Mouse (Mus musculus): ENCODE results near the gene Nucks1. TPM values are rescaled to one million over a fixed set of nuclear protein-coding genes. Genes with fewer than 3 reads are reported as not detected.
"Not testable (repeated sequence)": the region's sequence is repeated elsewhere in the genome, so short reads cannot be mapped to it uniquely, and the experiment has no call there.

The Nucks1 gene
- polyA plus RNA-seq, 1 experiment from 2014 or later = 39.6 TPM

GRCm38 (mm10) chr1:131908456-131908855 lies 1.9 kb upstream of the Nucks1 start:
- 92% methylated on average over 3 of the region's 3 CpGs for WGBS
- H3K9me3 ChIP-seq (ENCODE audit: control insufficient read depth, low read length) = no peaks in the 10 kb centered on the region
- no peak for ATAC-seq (ENCODE audit: low FRiP score, low TSS enrichment)

GRCm38 (mm10) chr1:131909236-131909635 lies 1.1 kb upstream of the Nucks1 start:
- H3K27ac ChIP-seq (replicated peaks; ENCODE audit: low read depth, low read length); DNase-seq; H3K9me3 ChIP-seq (ENCODE audit: control insufficient read depth, low read length); H3K9ac ChIP-seq (replicated peaks; ENCODE audit: low read length); H3K36me3 ChIP-seq (ENCODE audit: control insufficient read depth, insufficient read depth, low read length); H3K4me3 ChIP-seq (replicated peaks; ENCODE audit: low read depth, low read length); ATAC-seq (ENCODE audit: low FRiP score, low TSS enrichment); H3K4me2 ChIP-seq (ENCODE audit: low read length): not testable (repeated sequence)
- Histone ChIP-seq H3K27me3 (ENCODE audit: control insufficient read depth, insufficient read depth, low read length) (peaks cover 12% of the 10 kb centered on the region; the same call in 1 of the 2 replicates), H3K4me1 (ENCODE audit: control insufficient read depth, insufficient read depth, low read length) (peaks cover 10% of the 10 kb centered on the region)
- 96% methylated on average over 2 of the region's 2 CpGs for WGBS

More at GRCm38 (mm10) chr1:131908456-131908855, 1.9 kb upstream of the Nucks1 start:
- no peak for DNase-seq
- Histone ChIP-seq H3K4me2 (ENCODE audit: low read length) (no peak overlapping the region), H3K4me1 (ENCODE audit: control insufficient read depth, insufficient read depth, low read length) (peaks cover 10% of the 10 kb centered on the region), H3K9ac (replicated peaks; ENCODE audit: low read length) (no peak overlapping the region), H3K4me3 (replicated peaks; ENCODE audit: low read depth, low read length) (no peak overlapping the region), H3K27me3 (ENCODE audit: control insufficient read depth, insufficient read depth, low read length) (peaks cover 12% of the 10 kb centered on the region; the same call in 1 of the 2 replicates), H3K36me3 (ENCODE audit: control insufficient read depth, insufficient read depth, low read length) (no peaks in the 10 kb centered on the region), H3K27ac (replicated peaks; ENCODE audit: low read depth, low read length) (no peak overlapping the region)

- peak; percentile 83 for DNase-seq
- Histone ChIP-seq H3K27ac (replicated peaks; ENCODE audit: low read depth, low read length) (peak overlapping the region; percentile 98), H3K4me3 (replicated peaks; ENCODE audit: low read depth, low read length) (peak overlapping the region; percentile 99), H3K36me3 (ENCODE audit: control insufficient read depth, insufficient read depth, low read length) (0 out of 2 replicates have a peak, but pooled peaks cover under 1% of the 10 kb centered on the region), H3K9ac (replicated peaks; ENCODE audit: low read length) (peak overlapping the region; percentile 92), H3K4me2 (ENCODE audit: low read length) (peak overlapping the region; percentile 65), H3K4me1 (ENCODE audit: control insufficient read depth, insufficient read depth, low read length) (peaks cover 10% of the 10 kb centered on the region), H3K27me3 (ENCODE audit: control insufficient read depth, insufficient read depth, low read length) (peaks cover 12% of the 10 kb centered on the region; the same call in 1 of the 2 replicates), H3K9me3 (ENCODE audit: control insufficient read depth, low read length) (no peaks in the 10 kb centered on the region)
- WGBS = 1% methylated on average over 75 of the region's 88 CpGs
- ATAC-seq (ENCODE audit: low FRiP score, low TSS enrichment) = peak; percentile 84
Observed at GRCm38 (mm10) chr1:131910674-131911558, 582 bp downstream of the Nucks1 start.

- no peak overlapping the region for H3K4me2 ChIP-seq (ENCODE audit: low read length)
- H3K36me3 ChIP-seq (ENCODE audit: control insufficient read depth, insufficient read depth, low read length) = peaks cover 40% of the 10 kb centered on the region
- H3K27me3 ChIP-seq (ENCODE audit: control insufficient read depth, insufficient read depth, low read length) = no peaks in the 10 kb centered on the region
- H3K4me1 ChIP-seq (ENCODE audit: control insufficient read depth, insufficient read depth, low read length) = no peaks in the 10 kb centered on the region
- no peak overlapping the region for H3K9ac ChIP-seq (replicated peaks; ENCODE audit: low read length)
- no peak overlapping the region for H3K27ac ChIP-seq (replicated peaks; ENCODE audit: low read depth, low read length)
- no peak for ATAC-seq (ENCODE audit: low FRiP score, low TSS enrichment)
- no peak for DNase-seq
- no peaks in the 10 kb centered on the region for H3K9me3 ChIP-seq (ENCODE audit: control insufficient read depth, low read length)
- WGBS = 86% methylated on average over 6 of the region's 6 CpGs
- H3K4me3 ChIP-seq (replicated peaks; ENCODE audit: low read depth, low read length) = no peak overlapping the region
Observed at GRCm38 (mm10) chr1:131917634-131918033, 7.3 kb downstream of the Nucks1 start.

- ATAC-seq (ENCODE audit: low FRiP score, low TSS enrichment) = no peak
- H3K27me3 ChIP-seq (ENCODE audit: control insufficient read depth, insufficient read depth, low read length) = no peaks in the 10 kb centered on the region
- H3K36me3 ChIP-seq (ENCODE audit: control insufficient read depth, insufficient read depth, low read length) = peaks cover 54% of the 10 kb centered on the region
- H3K9me3 ChIP-seq (ENCODE audit: control insufficient read depth, low read length) = no peaks in the 10 kb centered on the region
- no peaks in the 10 kb centered on the region for H3K4me1 ChIP-seq (ENCODE audit: control insufficient read depth, insufficient read depth, low read length)
- no peak overlapping the region for H3K9ac ChIP-seq (replicated peaks; ENCODE audit: low read length)
- no peak overlapping the region for H3K4me3 ChIP-seq (replicated peaks; ENCODE audit: low read depth, low read length)
- no peak overlapping the region for H3K27ac ChIP-seq (replicated peaks; ENCODE audit: low read depth, low read length)
- 100% methylated on average over 2 of the region's 2 CpGs for WGBS
- H3K4me2 ChIP-seq (ENCODE audit: low read length) = no peak overlapping the region
- no peak for DNase-seq
Observed at GRCm38 (mm10) chr1:131919052-131919451, 8.7 kb downstream of the Nucks1 start.

GRCm38 (mm10) chr1:131922100-131922499 lies 11.8 kb downstream of the Nucks1 start:
- H3K4me3 ChIP-seq (replicated peaks; ENCODE audit: low read depth, low read length) = no peak overlapping the region
- no peak overlapping the region for H3K27ac ChIP-seq (replicated peaks; ENCODE audit: low read depth, low read length)
- no peak for ATAC-seq (ENCODE audit: low FRiP score, low TSS enrichment)
- H3K4me2 ChIP-seq (ENCODE audit: low read length) = no peak overlapping the region
- no peak for DNase-seq
- no peaks in the 10 kb centered on the region for H3K9me3 ChIP-seq (ENCODE audit: control insufficient read depth, low read length)
- H3K27me3 ChIP-seq (ENCODE audit: control insufficient read depth, insufficient read depth, low read length) = no peaks in the 10 kb centered on the region
- H3K36me3 ChIP-seq (ENCODE audit: control insufficient read depth, insufficient read depth, low read length) = peaks cover 78% of the 10 kb centered on the region
- no peaks in the 10 kb centered on the region for H3K4me1 ChIP-seq (ENCODE audit: control insufficient read depth, insufficient read depth, low read length)
- WGBS = 95% methylated on average over 3 of the region's 3 CpGs
- H3K9ac ChIP-seq (replicated peaks; ENCODE audit: low read length) = no peak overlapping the region

GRCm38 (mm10) chr1:131933471-131933870 lies 23.1 kb downstream of the Nucks1 start:
- H3K36me3 ChIP-seq (ENCODE audit: control insufficient read depth, insufficient read depth, low read length) = peaks cover 53% of the 10 kb centered on the region
- no peak overlapping the region for H3K4me3 ChIP-seq (replicated peaks; ENCODE audit: low read depth, low read length)
- ATAC-seq (ENCODE audit: low FRiP score, low TSS enrichment) (no peak), DNase-seq (no peak)
- no peak overlapping the region for H3K27ac ChIP-seq (replicated peaks; ENCODE audit: low read depth, low read length)
- no peak overlapping the region for H3K4me2 ChIP-seq (ENCODE audit: low read length)
- 0 out of 2 replicates have a peak, but pooled peaks cover 2% of the 10 kb centered on the region for H3K4me1 ChIP-seq (ENCODE audit: control insufficient read depth, insufficient read depth, low read length)
- no peak overlapping the region for H3K9ac ChIP-seq (replicated peaks; ENCODE audit: low read length)
- H3K27me3 ChIP-seq (ENCODE audit: control insufficient read depth, insufficient read depth, low read length) = no peaks in the 10 kb centered on the region
- 94% methylated on average over 2 of the region's 2 CpGs for WGBS
- no peaks in the 10 kb centered on the region for H3K9me3 ChIP-seq (ENCODE audit: control insufficient read depth, low read length)

GRCm38 (mm10) chr1:131937659-131938305 lies 27.4 kb downstream of the Nucks1 start:
- no peaks in the 10 kb centered on the region for H3K9me3 ChIP-seq (ENCODE audit: control insufficient read depth, low read length)
- no peaks in the 10 kb centered on the region for H3K27me3 ChIP-seq (ENCODE audit: control insufficient read depth, insufficient read depth, low read length)
- H3K27ac ChIP-seq (replicated peaks; ENCODE audit: low read depth, low read length) = no peak overlapping the region
- H3K9ac ChIP-seq (replicated peaks; ENCODE audit: low read length) = no peak overlapping the region
- 0 out of 2 replicates have a peak, but pooled peaks cover 2% of the 10 kb centered on the region for H3K4me1 ChIP-seq (ENCODE audit: control insufficient read depth, insufficient read depth, low read length)
- 41% methylated on average over 6 of the region's 6 CpGs for WGBS
- peak; percentile 90 for DNase-seq
- H3K4me2 ChIP-seq (ENCODE audit: low read length) = no peak overlapping the region
- peak; percentile 43; the same call in 1 of the 2 replicates for ATAC-seq (ENCODE audit: low FRiP score, low TSS enrichment)
- H3K36me3 ChIP-seq (ENCODE audit: control insufficient read depth, insufficient read depth, low read length) = peaks cover 16% of the 10 kb centered on the region
- H3K4me3 ChIP-seq (replicated peaks; ENCODE audit: low read depth, low read length) = no peak overlapping the region

All from midbrain, embryonic 14.5 days (tissue).